Mouse (Mus musculus) left cerebral cortex, postnatal 14 days (tissue): ENCODE measurements around the gene Pip5kl1. TPM values are rescaled to one million over a fixed set of nuclear protein-coding genes. Genes with fewer than 3 reads are reported as not detected.

ENCODE experiments used
- DNase-seq, 2 experiments: peaks; one replicate each; pipeline ENCODE4 v3.0.0; 2021 to 2022; ENCODE audit warnings: low spot score in 2 of 2, mixed read lengths in 1 of 2
- intact Hi-C: fragments of 180-260 bp; cut with DNase I; formaldehyde crosslinking; loops from one replicate; pipeline ENCODE4 v1.15.1; 2025
- total RNA-seq, 2 experiments: library from RNA; stranded (reverse); gene quantifications; 2 replicates each; pipeline ENCODE4 v1.2.3; 2021

Gene Pip5kl1
- total RNA-seq, 2 experiments from 2014 or later = 12.7 to 14.3 TPM

- no peak for DNase-seq
- intact Hi-C loops = no loop called here
These were observed 53.5 kb downstream of the Pip5kl1 start for GRCm38 (mm10) chr2:32628044-32628550.

GRCm38 (mm10) chr2:32628729-32629128, 54.1 kb downstream of the Pip5kl1 start:
- intact Hi-C loops = no loop called here
- peak; percentile 69 for DNase-seq

- DNase-seq = peak; percentile 55 to 78
- intact Hi-C loops = no loop called here
These were observed 54.8 kb downstream of the Pip5kl1 start for GRCm38 (mm10) chr2:32629276-32629976.

GRCm38 (mm10) chr2:32630036-32630435, 55.4 kb downstream of the Pip5kl1 start:
- no peak for DNase-seq
- intact Hi-C loops = no loop called here

- no peak for DNase-seq
- intact Hi-C loops = loop anchor here (1.0 kb wide), 1 partner anchor 58 kb away; no protein-coding TSS in a partner anchor
These were observed 56.4 kb downstream of the Pip5kl1 start for GRCm38 (mm10) chr2:32631046-32631445.

- intact Hi-C loops = loop anchor here (1.0 kb wide), 1 partner anchor 57 kb away; no protein-coding TSS in a partner anchor
- DNase-seq = peak; percentile 81 to 82
These were observed 57.3 kb downstream of the Pip5kl1 start for GRCm38 (mm10) chr2:32631737-32632394.

Other genes starting within 250 kb of the Pip5kl1 start
- gene Ciz1, start 222.5 kb upstream of the Pip5kl1 start, total RNA-seq = 10 to 100 TPM; 69.5 to 79.0 TPM
- 1,000 to 10,000 TPM; 1,093 to 1,153 TPM for gene Dnm1, start 221.5 kb upstream of the Pip5kl1 start, total RNA-seq
- 100 to 1,000 TPM; 265 to 282 TPM for gene 1110008P14Rik, start 192.9 kb upstream of the Pip5kl1 start, total RNA-seq
- gene Lcn2, start 186.5 kb upstream of the Pip5kl1 start, total RNA-seq = 1 to 10 TPM; 1.5 to 2.6 TPM
- gene Ptges2, start 178.9 kb upstream of the Pip5kl1 start, total RNA-seq = 10 to 100 TPM; 43.5 to 48.3 TPM
- gene Naif1, start 124.3 kb upstream of the Pip5kl1 start, total RNA-seq = 1 to 10 TPM; 4.0 to 4.1 TPM
- gene Slc25a25, start 123.4 kb upstream of the Pip5kl1 start, total RNA-seq = 10 to 100 TPM; 52.1 to 55.4 TPM
- 10 to 100 TPM; 35.2 to 44.4 TPM for gene Fam102a, start 39.5 kb upstream of the Pip5kl1 start, total RNA-seq
- 10 to 100 TPM; 78.7 to 86.3 TPM for gene Dpm2, start 3.9 kb upstream of the Pip5kl1 start, total RNA-seq
- 1 to 10 TPM in 1 of 2 experiments, under 1 TPM in 1; 0.86 to 1.1 TPM for gene 9430097D07Rik, start 887 bp downstream of the Pip5kl1 start, total RNA-seq
- 10 to 100 TPM; 36.2 to 38.4 TPM for gene St6galnac4, start 12.3 kb downstream of the Pip5kl1 start, total RNA-seq
- 100 to 1,000 TPM; 110 to 114 TPM for gene St6galnac6, start 24.9 kb downstream of the Pip5kl1 start, total RNA-seq
- 100 to 1,000 TPM; 162 to 164 TPM for gene Ak1, start 47.0 kb downstream of the Pip5kl1 start, total RNA-seq
- 10 to 100 TPM; 30.7 to 34.5 TPM for gene Eng, start 71.8 kb downstream of the Pip5kl1 start, total RNA-seq
- 10 to 100 TPM in 1 of 2 experiments, 1 to 10 TPM in 1; 9.5 to 10.1 TPM for gene Fpgs, start 129.3 kb downstream of the Pip5kl1 start, total RNA-seq
- gene Cdk9, start 138.3 kb downstream of the Pip5kl1 start, total RNA-seq = 100 to 1,000 TPM; 100 to 106 TPM
- gene Sh2d3c, start 146.3 kb downstream of the Pip5kl1 start, total RNA-seq = 10 to 100 TPM; 31.1 to 35.6 TPM
- gene 6330409D20Rik, start 166.2 kb downstream of the Pip5kl1 start, total RNA-seq = 1 to 10 TPM; 2.2 to 3.8 TPM
- 10 to 100 TPM; 27.6 to 30.4 TPM for gene Tor2a, start 182.4 kb downstream of the Pip5kl1 start, total RNA-seq
- under 1 TPM; 0.23 to 0.35 TPM for gene Ttc16, start 200.8 kb downstream of the Pip5kl1 start, total RNA-seq
- 1 to 10 TPM; 6.1 to 7.6 TPM for gene Ptrh1, start 201.0 kb downstream of the Pip5kl1 start, total RNA-seq
- gene Cfap157, start 209.6 kb downstream of the Pip5kl1 start, total RNA-seq = under 1 TPM in 1 of 2 experiments, not detected in 1; 0.33 TPM